Mouse (Mus musculus): Measurements from ENCODE around the gene Olfr8. TPM values are rescaled to one million over a fixed set of nuclear protein-coding genes. Genes with fewer than 3 reads are reported as not detected.

The Olfr8 gene
- not detected in 2 replicates for polyA plus RNA-seq (2012; rRNA removed)

GRCm38 (mm10) chr10:78950336-78950735 lies at the start of gene Olfr8:
Gene Olfr8 (plus strand): TSS chr10:78950636.

GRCm38 (mm10) chr10:78912871-78913270 lies 37.6 kb upstream of the Olfr8 start, which contains the start of gene Olfr1354:
Gene Olfr1354 (plus strand): TSS chr10:78913171.

GRCm38 (mm10) chr10:78963009-78963408 lies 12.6 kb downstream of the Olfr8 start, which contains the start of gene Olfr1353:
Gene Olfr1353 (plus strand): TSS chr10:78963309.

GRCm38 (mm10) chr10:78980750-78981149 lies 30.3 kb downstream of the Olfr8 start, which contains the start of gene Olfr1352:
Gene Olfr1352 (plus strand): TSS chr10:78981050.

Other genes starting within 250 kb of the Olfr8 start
- not detected in 2 replicates for gene Casp14, start 232.3 kb upstream of the Olfr8 start, polyA plus RNA-seq (2012; rRNA removed)
- gene Ccdc105, start 197.6 kb upstream of the Olfr8 start, polyA plus RNA-seq (2012; rRNA removed), result not detected in 2 replicates
- 0.22 and 0.27 TPM in 2 replicates for gene Slc1a6, start 170.1 kb upstream of the Olfr8 start, polyA plus RNA-seq (2012; rRNA removed)
- not detected in 2 replicates for gene Olfr1356, start 98.5 kb upstream of the Olfr8 start, polyA plus RNA-seq (2012; rRNA removed)
- not detected in 2 replicates for gene Olfr1355, start 75.1 kb upstream of the Olfr8 start, polyA plus RNA-seq (2012; rRNA removed)
- gene Olfr1354, start 37.5 kb upstream of the Olfr8 start, polyA plus RNA-seq (2012; rRNA removed), result not detected in 2 replicates
- not detected in 2 replicates for gene Olfr1353, start 12.7 kb downstream of the Olfr8 start, polyA plus RNA-seq (2012; rRNA removed)
- gene Olfr1352, start 30.4 kb downstream of the Olfr8 start, polyA plus RNA-seq (2012; rRNA removed), result not detected in 2 replicates
- not detected in 2 replicates for gene Olfr1351, start 61.8 kb downstream of the Olfr8 start, polyA plus RNA-seq (2012; rRNA removed)
- gene Olfr57, start 78.1 kb downstream of the Olfr8 start, polyA plus RNA-seq (2012; rRNA removed), result not detected in 2 replicates
- gene 2610008E11Rik, start 147.0 kb downstream of the Olfr8 start, polyA plus RNA-seq (2012; rRNA removed), result 1.9 and 2.0 TPM in 2 replicates
- gene Vmn2r80, start 198.1 kb downstream of the Olfr8 start, polyA plus RNA-seq (2012; rRNA removed), result not detected in 2 replicates

Measured in liver, embryonic 18 days (tissue).